Comparison of ENCODE assay signal across 22 mouse cellular contexts in the genomic region with DNA sequence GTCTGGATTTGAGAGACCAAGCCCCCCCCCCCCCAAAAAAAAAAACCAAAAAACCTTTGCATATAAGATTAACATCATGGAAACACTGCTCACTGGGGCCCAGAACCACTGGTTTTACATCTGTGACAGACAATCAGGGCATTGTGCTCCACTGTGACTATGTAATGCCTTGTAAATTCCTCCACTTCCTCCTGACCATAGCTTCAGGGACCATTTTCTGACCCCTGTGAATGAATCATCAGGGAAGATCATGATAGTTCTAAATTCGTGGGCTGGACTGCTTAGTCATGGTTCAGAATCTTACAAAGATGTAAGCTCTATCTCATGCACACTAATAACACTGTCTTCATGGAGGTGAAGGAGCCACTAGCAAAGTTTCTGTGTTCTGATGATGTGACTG.
DNase-seq lines count a peak whose midpoint lies in the region; ATAC-seq and TF ChIP-seq lines count a peak whose summit lies in the region.
"Had no signal": no experiment of that assay in that cellular context is flagged by ENCODE, and none has a peak within 500 bp of the region (broad histone marks: within the 10 kb centered on the region; RNA-seq: fewer than 3 reads in every experiment).

No protein-coding gene starts in this region.

- ATAC-seq in midbrain, postnatal 0 days (ENCODE audit: low FRiP score), result 0 out of 2 replicates have a peak, but pooled peaks have one; percentile 16
- ATAC-seq in midbrain, embryonic 11.5 days (ENCODE audit: low FRiP score), result no peak
- ATAC-seq in forebrain, embryonic 11.5 days (replicated peaks; ENCODE audit: low FRiP score), result no peak
- ATAC-seq: forebrain, embryonic 13.5 days; forebrain, postnatal 0 days had no signal

- H3K4me2 ChIP-seq in midbrain, postnatal 0 days (ENCODE audit: low read depth, low read length, poor library complexity, severe bottlenecking), result no peak overlapping the region
- no peak overlapping the region for H3K4me2 ChIP-seq in midbrain, embryonic 11.5 days
- H3K4me2 ChIP-seq in forebrain, embryonic 11.5 days (ENCODE audit: low read depth, low read length, severe bottlenecking), result no peak overlapping the region
- H3K4me2 ChIP-seq: embryonic facial prominence, embryonic 12.5 days; forebrain, embryonic 13.5 days; heart, embryonic 11.5 days; heart, embryonic 15.5 days; hindbrain, embryonic 14.5 days had no signal

- H3K9me3 ChIP-seq in midbrain, postnatal 0 days (ENCODE audit: low read length), result no peaks in the 10 kb centered on the region
- H3K9me3 ChIP-seq in midbrain, embryonic 11.5 days (ENCODE audit: control insufficient read depth, low read length), result no peaks in the 10 kb centered on the region
- H3K9me3 ChIP-seq in forebrain, embryonic 11.5 days (ENCODE audit: control insufficient read depth, low read length), result no peaks in the 10 kb centered on the region
- H3K9me3 ChIP-seq: embryonic facial prominence, embryonic 12.5 days; forebrain, embryonic 13.5 days; heart, embryonic 15.5 days; hindbrain, embryonic 10.5 days had no signal

- WGBS in midbrain, postnatal 0 days, result 91% methylated on average over 1 of the region's 1 CpGs
- 94% methylated on average over 1 of the region's 1 CpGs for WGBS in midbrain, embryonic 11.5 days
- WGBS in small intestine, adult 2 months, result 38% methylated on average over 1 of the region's 1 CpGs
- WGBS in forebrain, embryonic 11.5 days, result 81% methylated on average over 1 of the region's 1 CpGs

- no peak overlapping the region for H3K9ac ChIP-seq in midbrain, postnatal 0 days (replicated peaks; ENCODE audit: low read length, poor library complexity, severe bottlenecking)
- no peak overlapping the region for H3K9ac ChIP-seq in midbrain, embryonic 11.5 days (ENCODE audit: low read length)
- no peak overlapping the region for H3K9ac ChIP-seq in forebrain, embryonic 11.5 days (ENCODE audit: low read length)
- H3K9ac ChIP-seq: embryonic facial prominence, embryonic 12.5 days; forebrain, embryonic 13.5 days; forebrain, postnatal 0 days; heart, embryonic 15.5 days; hindbrain, embryonic 14.5 days had no signal

- peaks cover 33% of the 10 kb centered on the region for H3K36me3 ChIP-seq in midbrain, postnatal 0 days (ENCODE audit: insufficient read depth, low read length)
- H3K36me3 ChIP-seq in midbrain, embryonic 11.5 days (ENCODE audit: control insufficient read depth, insufficient read depth, low read length), result peaks cover 6% of the 10 kb centered on the region
- H3K36me3 ChIP-seq in small intestine, adult 2 months (ENCODE audit: control insufficient read depth, insufficient read depth, low read length), result peaks cover 7% of the 10 kb centered on the region
- peaks cover 5% of the 10 kb centered on the region; the same call in 1 of the 2 replicates for H3K36me3 ChIP-seq in forebrain, embryonic 11.5 days (ENCODE audit: control insufficient read depth, insufficient read depth, low read length)

- no peak overlapping the region for H3K4me3 ChIP-seq in midbrain, postnatal 0 days (ENCODE audit: low read depth, low read length)
- no peak overlapping the region for H3K4me3 ChIP-seq in midbrain, embryonic 11.5 days (ENCODE audit: low read depth, low read length)
- H3K4me3 ChIP-seq in small intestine, adult 2 months (ENCODE audit: low read depth, low read length), result no peak overlapping the region
- no peak overlapping the region for H3K4me3 ChIP-seq in forebrain, embryonic 11.5 days (ENCODE audit: low read depth, low read length)
- H3K4me3 ChIP-seq: embryonic facial prominence, embryonic 12.5 days; forebrain, embryonic 13.5 days; heart, adult 2 months; heart, embryonic 15.5 days; hindbrain, embryonic 10.5 days had no signal

- no peak overlapping the region for H3K27ac ChIP-seq in midbrain, postnatal 0 days (ENCODE audit: low read depth, low read length)
- H3K27ac ChIP-seq in midbrain, embryonic 11.5 days (ENCODE audit: low read depth, low read length), result no peak overlapping the region
- H3K27ac ChIP-seq in small intestine, adult 2 months (ENCODE audit: insufficient read depth, low read depth, low read length), result peak overlapping the region; percentile 84
- H3K27ac ChIP-seq in forebrain, embryonic 11.5 days (ENCODE audit: low read depth, low read length), result no peak overlapping the region
- H3K27ac ChIP-seq: embryonic facial prominence, embryonic 12.5 days; forebrain, embryonic 13.5 days; heart, adult 2 months; heart, embryonic 15.5 days; hindbrain, embryonic 10.5 days; hindbrain, embryonic 14.5 days had no signal

- no peak for TF ChIP-seq POLR2A in small intestine, adult 2 months (IDR thresholded peaks at IDR 0.05; ENCODE audit: low read depth, low read length)

- no peaks in the 10 kb centered on the region for H3K4me1 ChIP-seq in midbrain, postnatal 0 days (ENCODE audit: insufficient read depth, low read length)
- no peaks in the 10 kb centered on the region for H3K4me1 ChIP-seq in midbrain, embryonic 11.5 days (ENCODE audit: control insufficient read depth, insufficient read depth, low read length)
- H3K4me1 ChIP-seq in small intestine, adult 2 months (ENCODE audit: control insufficient read depth, insufficient read depth, insufficient read length, low read length), result peaks cover 11% of the 10 kb centered on the region; the same call in 1 of the 2 replicates
- H3K4me1 ChIP-seq in forebrain, embryonic 11.5 days (replicated peaks; ENCODE audit: control insufficient read depth, insufficient read depth, low read length), result no peaks in the 10 kb centered on the region
- H3K4me1 ChIP-seq: embryonic facial prominence, embryonic 12.5 days; forebrain, embryonic 13.5 days; heart, embryonic 15.5 days; hindbrain, embryonic 10.5 days had no signal

- H3K27me3 ChIP-seq in midbrain, postnatal 0 days (ENCODE audit: insufficient read depth, low read length), result no peaks in the 10 kb centered on the region
- H3K27me3 ChIP-seq in midbrain, embryonic 11.5 days (ENCODE audit: control insufficient read depth, insufficient read depth, low read length), result no peaks in the 10 kb centered on the region
- no peaks in the 10 kb centered on the region for H3K27me3 ChIP-seq in small intestine, adult 2 months (ENCODE audit: control insufficient read depth, insufficient read depth, low read length)
- H3K27me3 ChIP-seq in forebrain, embryonic 11.5 days (ENCODE audit: control insufficient read depth, insufficient read depth, low read length), result no peaks in the 10 kb centered on the region
- H3K27me3 ChIP-seq: embryonic facial prominence, embryonic 12.5 days; forebrain, embryonic 13.5 days; heart, embryonic 15.5 days had no signal

- no peak for TF ChIP-seq CTCF in midbrain, postnatal 0 days (IDR thresholded peaks at IDR 0.05)
- no peak for TF ChIP-seq CTCF in small intestine, adult 2 months (IDR thresholded peaks at IDR 0.05; ENCODE audit: extremely low read depth, insufficient read length, insufficient replicate concordance, low read depth, low read length)

- no peak for DNase-seq in midbrain, postnatal 0 days (ENCODE audit: low spot score)
- no peak for DNase-seq in midbrain, embryonic 11.5 days (ENCODE audit: low spot score, missing footprints)
- DNase-seq in NIH3T3 (ENCODE audit: low read depth), result peak; percentile 65
- DNase-seq in left cerebral cortex, postnatal 4 days, result no peak
- DNase-seq in urinary bladder, postnatal 4 days (ENCODE audit: low spot score in 2 of 2), result no peak
- no peak for DNase-seq in forebrain, embryonic 11.5 days (ENCODE audit: low spot score)
- DNase-seq: adrenal gland, adult 8-10 months; adrenal gland, postnatal 36 days; B cell, adult 2 months; cerebellum, adult 8-10 months; cerebellum, postnatal 14 days; forebrain, postnatal 0 days; gastrocnemius, postnatal 14 days; heart, adult 2 months; heart, postnatal 14 days had no signal

- intact Hi-C loops in left cerebral cortex, postnatal 4 days (cut with DNase I), result no loop called here
